Mouse (Mus musculus): ENCODE data around the gene Ccp110. TPM values are rescaled to one million over a fixed set of nuclear protein-coding genes. Genes with fewer than 3 reads are reported as not detected.

Gene Ccp110
- total and polyA plus RNA-seq, 2 experiments from 2014 or later, result 1.8 to 1.9 TPM

DNA sequence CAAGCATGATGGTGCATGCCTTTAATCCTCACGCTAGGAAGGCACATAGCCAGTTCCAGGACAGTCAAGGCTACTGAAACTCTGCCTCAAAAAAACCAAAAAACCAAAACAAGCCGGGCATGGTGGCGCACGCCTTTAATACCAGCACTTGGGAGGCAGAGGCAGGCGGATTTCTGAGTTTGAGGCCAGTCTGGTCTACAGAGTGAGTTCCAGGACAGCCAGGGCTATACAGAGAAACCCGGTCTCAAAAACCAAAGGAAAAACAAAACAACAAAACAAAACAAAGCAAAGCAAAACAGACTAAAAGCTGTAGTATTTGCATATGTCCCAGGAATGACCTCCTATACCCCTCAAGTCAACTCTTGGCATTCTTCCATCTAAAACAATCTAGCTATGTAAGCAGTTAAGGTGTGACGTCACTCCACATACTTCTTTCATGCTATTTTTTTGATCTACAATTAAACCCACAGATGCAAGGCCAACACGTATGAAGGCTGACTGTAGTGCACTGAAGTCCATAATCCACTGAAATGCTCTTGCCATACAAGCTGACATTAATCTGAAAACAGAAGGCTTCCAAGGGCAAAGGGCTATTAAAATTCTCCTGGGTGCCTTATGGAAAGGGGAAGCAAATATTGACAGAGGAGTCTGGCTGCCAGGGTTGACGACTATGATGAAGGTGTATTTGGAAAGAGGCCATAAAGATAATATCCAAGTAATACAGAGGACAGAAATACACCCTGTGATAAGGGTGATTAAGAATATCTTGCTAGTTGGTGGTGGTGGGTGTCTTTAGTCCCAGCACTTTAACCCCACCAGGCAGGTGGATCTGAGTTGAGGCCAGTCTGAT, 8.1 kb upstream of the Ccp110 start:
- WGBS, result 69% methylated on average over 9 of the region's 9 CpGs
- Histone ChIP-seq H3K9me3 (replicated peaks; ENCODE audit: control insufficient read depth, low read length) (no peaks in the 10 kb centered on the region), H3K9ac (replicated peaks; ENCODE audit: low read depth, low read length) (no peak overlapping the region; the same call in 1 of the 2 replicates), H3K27ac (ENCODE audit: low read depth) (no peak overlapping the region), H3K4me3 (ENCODE audit: low read depth, low read length) (peak overlapping the region; percentile 87), H3K36me3 (replicated peaks; ENCODE audit: control insufficient read depth, insufficient read depth, low read length) (peaks cover 5% of the 10 kb centered on the region; the same call in 1 of the 2 replicates), H3K27me3 (ENCODE audit: control insufficient read depth, insufficient read depth, low read length) (no peaks in the 10 kb centered on the region), H3K4me2 (ENCODE audit: low read depth, low read length) (peak overlapping the region; percentile 97), H3K4me1 (ENCODE audit: control insufficient read depth, insufficient read depth) (peaks cover 15% of the 10 kb centered on the region)
- ATAC-seq (ENCODE audit: insufficient read depth, low read depth) (no peak), DNase-seq (ENCODE audit: low spot score) (no peak)
- TF ChIP-seq EP300 (IDR thresholded peaks at IDR 0.05; ENCODE audit: low read depth) (no peak), CTCF (IDR thresholded peaks at IDR 0.05; ENCODE audit: low read depth) (no peak)

DNA sequence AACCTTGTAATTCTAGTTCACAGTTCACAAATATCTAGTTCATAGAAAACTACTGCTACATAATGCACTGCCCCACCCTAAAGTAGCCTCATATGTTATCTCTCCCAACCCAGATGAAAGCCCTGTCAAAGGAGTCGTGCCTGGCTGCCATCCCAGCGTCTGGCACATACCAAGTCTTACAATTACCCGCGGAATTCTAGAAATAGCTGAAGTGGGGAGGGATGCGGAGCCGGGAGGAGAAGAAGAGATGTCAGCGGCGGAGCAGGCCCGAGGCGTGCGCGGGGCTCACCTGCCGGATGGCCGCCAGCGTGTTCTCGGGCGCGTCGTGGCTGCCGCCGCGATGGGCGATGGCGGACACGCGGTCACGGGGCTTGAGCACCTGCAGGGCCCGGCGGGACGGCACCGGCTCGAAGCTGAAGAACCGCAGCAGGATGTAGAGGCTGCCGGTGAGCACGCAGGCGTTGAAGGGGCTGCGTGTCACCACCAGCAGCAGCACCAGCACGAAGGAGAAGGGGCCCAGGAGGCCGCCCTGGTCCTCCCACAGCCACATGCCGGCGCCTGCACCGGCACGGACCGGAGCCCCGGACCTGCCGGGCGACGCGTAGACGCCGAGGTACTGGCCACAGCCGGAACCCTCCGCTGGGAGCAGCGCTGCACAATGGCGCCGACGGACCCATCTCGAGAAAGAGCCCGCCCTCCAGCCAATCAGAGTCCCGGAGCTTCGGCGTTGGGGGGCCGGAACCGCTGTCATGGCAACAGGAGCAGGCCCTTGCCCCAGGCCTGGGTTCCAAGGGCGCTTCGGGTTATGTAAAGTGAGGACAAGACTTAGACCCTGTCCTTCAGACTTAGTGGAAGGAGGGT, 7.0 kb upstream of the Ccp110 start, which contains the start of gene Gde1:
Gene Gde1 (minus strand): TSS at position 678 of the 861 bp plus-strand sequence.
- Histone ChIP-seq H3K4me3 (ENCODE audit: low read depth, low read length) (peak within 1 kb of the TSS; percentile 87), H3K27ac (ENCODE audit: low read depth) (peak within 1 kb of the TSS; percentile 84), H3K27me3 (ENCODE audit: control insufficient read depth, insufficient read depth, low read length) (no peaks in the 10 kb centered on the region), H3K4me2 (ENCODE audit: low read depth, low read length) (peak within 1 kb of the TSS; percentile 97), H3K4me1 (ENCODE audit: control insufficient read depth, insufficient read depth) (peaks cover 15% of the 10 kb centered on the region), H3K9ac (replicated peaks; ENCODE audit: low read depth, low read length) (peak within 1 kb of the TSS; percentile 80), H3K36me3 (replicated peaks; ENCODE audit: control insufficient read depth, insufficient read depth, low read length) (no peaks in the 10 kb centered on the region), H3K9me3 (replicated peaks; ENCODE audit: control insufficient read depth, low read length) (no peaks in the 10 kb centered on the region)
- TF ChIP-seq CTCF (IDR thresholded peaks at IDR 0.05; ENCODE audit: low read depth), result no peak
- no peak for TF ChIP-seq EP300 (IDR thresholded peaks at IDR 0.05; ENCODE audit: low read depth)
- ATAC-seq (ENCODE audit: insufficient read depth, low read depth) (peak; percentile 93), DNase-seq (ENCODE audit: low spot score) (peak; percentile 88)
- under 1% methylated on average over 65 of the region's 66 CpGs for WGBS

DNA sequence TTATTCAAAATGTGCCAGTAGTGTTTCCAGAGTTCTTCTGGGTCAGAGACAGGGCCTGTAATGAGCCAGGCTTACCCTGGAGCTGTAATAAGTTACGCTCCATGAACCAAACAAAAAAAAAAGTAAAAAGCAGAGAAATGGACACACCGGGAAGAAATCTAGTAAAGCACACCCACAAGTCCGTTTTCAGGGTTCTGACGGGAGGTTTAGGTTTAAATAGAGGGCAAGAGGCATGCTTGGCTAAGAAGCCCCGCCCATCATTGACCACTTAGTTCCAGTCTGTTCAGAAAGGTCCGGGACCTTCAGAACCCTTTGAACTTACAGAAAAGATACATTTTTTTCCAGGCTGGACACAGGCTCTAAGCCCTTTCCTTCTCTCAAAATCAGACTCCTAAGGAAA, 6.3 kb upstream of the Ccp110 start:
- Histone ChIP-seq H3K36me3 (replicated peaks; ENCODE audit: control insufficient read depth, insufficient read depth, low read length) (no peaks in the 10 kb centered on the region), H3K9me3 (replicated peaks; ENCODE audit: control insufficient read depth, low read length) (no peaks in the 10 kb centered on the region), H3K4me3 (ENCODE audit: low read depth, low read length) (peak overlapping the region; percentile 87; the same call in 1 of the 2 replicates), H3K27me3 (ENCODE audit: control insufficient read depth, insufficient read depth, low read length) (no peaks in the 10 kb centered on the region), H3K4me2 (ENCODE audit: low read depth, low read length) (peak overlapping the region; percentile 97), H3K27ac (ENCODE audit: low read depth) (peak overlapping the region; percentile 84), H3K4me1 (ENCODE audit: control insufficient read depth, insufficient read depth) (peaks cover 15% of the 10 kb centered on the region), H3K9ac (replicated peaks; ENCODE audit: low read depth, low read length) (no peak overlapping the region)
- no peak for ATAC-seq (ENCODE audit: insufficient read depth, low read depth)
- WGBS, result 55% methylated on average over 6 of the region's 6 CpGs
- no peak for TF ChIP-seq CTCF (IDR thresholded peaks at IDR 0.05; ENCODE audit: low read depth)
- TF ChIP-seq EP300 (IDR thresholded peaks at IDR 0.05; ENCODE audit: low read depth), result no peak
- DNase-seq (ENCODE audit: low spot score), result no peak

DNA sequence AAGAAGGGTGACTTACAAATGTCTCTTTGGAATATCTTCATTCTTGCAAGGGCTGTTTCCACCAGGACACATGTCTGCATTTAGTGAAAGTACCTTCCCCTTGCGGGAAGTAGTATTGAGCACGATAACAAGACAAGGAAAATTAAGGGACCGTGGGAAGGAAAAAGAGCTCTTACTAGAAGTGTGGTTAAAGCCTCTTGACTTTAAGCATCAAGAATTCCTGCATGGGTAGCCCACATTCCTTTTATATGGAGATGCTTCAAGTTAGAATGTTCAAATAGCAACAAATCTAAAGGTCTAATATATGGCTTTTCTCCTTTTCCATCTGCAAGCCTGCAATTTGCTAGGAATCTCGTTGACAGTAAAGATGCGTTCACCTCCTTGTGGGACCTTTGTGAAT, 5.9 kb upstream of the Ccp110 start:
- no peak overlapping the region for H3K9ac ChIP-seq (replicated peaks; ENCODE audit: low read depth, low read length)
- no peaks in the 10 kb centered on the region for H3K27me3 ChIP-seq (ENCODE audit: control insufficient read depth, insufficient read depth, low read length)
- WGBS, result 93% methylated on average over 5 of the region's 5 CpGs
- no peak overlapping the region for H3K4me2 ChIP-seq (ENCODE audit: low read depth, low read length)
- H3K4me3 ChIP-seq (ENCODE audit: low read depth, low read length), result no peak overlapping the region
- H3K27ac ChIP-seq (ENCODE audit: low read depth), result no peak overlapping the region
- H3K9me3 ChIP-seq (replicated peaks; ENCODE audit: control insufficient read depth, low read length), result no peaks in the 10 kb centered on the region
- ATAC-seq (ENCODE audit: insufficient read depth, low read depth), result no peak
- no peaks in the 10 kb centered on the region for H3K36me3 ChIP-seq (replicated peaks; ENCODE audit: control insufficient read depth, insufficient read depth, low read length)
- H3K4me1 ChIP-seq (ENCODE audit: control insufficient read depth, insufficient read depth), result peaks cover 15% of the 10 kb centered on the region
- TF ChIP-seq EP300 (IDR thresholded peaks at IDR 0.05; ENCODE audit: low read depth), result no peak
- TF ChIP-seq CTCF (IDR thresholded peaks at IDR 0.05; ENCODE audit: low read depth), result no peak
- DNase-seq (ENCODE audit: low spot score), result no peak

DNA sequence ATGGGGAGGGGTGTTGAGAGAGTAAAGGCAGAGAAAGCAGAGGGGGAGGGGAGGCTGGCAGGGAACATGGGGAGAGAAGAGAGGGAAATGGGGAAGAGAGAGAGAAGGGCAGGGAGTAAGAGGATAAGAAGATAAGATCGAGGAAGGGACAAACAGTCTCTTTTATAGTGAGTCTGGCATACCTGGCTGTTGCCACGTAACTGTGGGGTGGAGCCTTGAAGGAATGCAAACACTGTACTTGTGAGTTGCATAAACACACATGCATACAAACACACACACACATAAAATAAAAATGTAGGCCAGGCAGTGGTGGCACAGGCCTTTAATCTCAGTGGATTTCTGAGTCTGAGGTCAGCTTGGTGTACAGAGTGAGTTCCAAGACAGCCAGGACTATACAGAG, 5.1 kb upstream of the Ccp110 start:
- H3K4me2 ChIP-seq (ENCODE audit: low read depth, low read length), result no peak overlapping the region
- WGBS, result 54% methylated on average over 2 of the region's 2 CpGs
- no peaks in the 10 kb centered on the region for H3K9me3 ChIP-seq (replicated peaks; ENCODE audit: control insufficient read depth, low read length)
- H3K9ac ChIP-seq (replicated peaks; ENCODE audit: low read depth, low read length), result no peak overlapping the region
- H3K27ac ChIP-seq (ENCODE audit: low read depth), result no peak overlapping the region
- DNase-seq (ENCODE audit: low spot score) (no peak), ATAC-seq (ENCODE audit: insufficient read depth, low read depth) (no peak)
- TF ChIP-seq EP300 (IDR thresholded peaks at IDR 0.05; ENCODE audit: low read depth) (no peak), CTCF (IDR thresholded peaks at IDR 0.05; ENCODE audit: low read depth) (no peak)
- peaks cover 15% of the 10 kb centered on the region for H3K4me1 ChIP-seq (ENCODE audit: control insufficient read depth, insufficient read depth)
- H3K36me3 ChIP-seq (replicated peaks; ENCODE audit: control insufficient read depth, insufficient read depth, low read length), result no peaks in the 10 kb centered on the region
- H3K4me3 ChIP-seq (ENCODE audit: low read depth, low read length), result no peak overlapping the region
- no peaks in the 10 kb centered on the region for H3K27me3 ChIP-seq (ENCODE audit: control insufficient read depth, insufficient read depth, low read length)
